Mouse (Mus musculus) embryonic fibroblast, embryonic 13.5 days (primary cell): Measurements from ENCODE around the gene B3galt1.

Experiments used
- CTCF ChIP-seq: IDR thresholded peaks from 2 replicates; pipeline ENCODE4 v1.5.1; 2011; ENCODE audit warnings: mild to moderate bottlenecking, control low read depth, low read length, moderate library complexity, borderline replicate concordance; ENCODE audit not compliant: insufficient read depth
- POLR2A ChIP-seq: IDR thresholded peaks from 2 replicates; pipeline ENCODE4 v1.6.1; 2011; ENCODE audit warnings: low read depth, mild to moderate bottlenecking, control low read depth, low read length, moderate library complexity

DNA sequence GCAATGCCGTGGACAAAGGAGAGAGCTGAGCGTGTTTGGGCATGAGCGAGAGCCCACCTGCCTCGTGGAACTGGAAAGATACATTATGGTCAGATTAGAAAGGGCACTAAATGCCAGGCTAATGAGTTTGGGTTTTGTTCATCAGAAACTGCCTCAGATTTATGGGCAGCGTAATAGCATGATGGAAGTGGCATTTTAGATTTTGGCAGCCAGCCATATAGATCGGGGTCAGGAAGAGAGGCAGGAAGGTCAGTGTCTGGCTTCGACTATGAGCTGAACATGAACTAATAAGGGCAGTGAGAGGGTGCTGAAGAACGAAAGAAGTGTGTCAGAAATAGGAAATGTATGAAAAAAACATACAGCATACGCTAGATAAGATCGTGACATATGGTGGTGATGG lies 605.6 kb downstream of the B3galt1 start:
- TF ChIP-seq POLR2A (no peak), CTCF (no peak)
